Mouse (Mus musculus) MEL (cell line): ENCODE data around the gene Lancl3.

Source experiments
- CTCF ChIP-seq, 3 experiments: IDR thresholded peaks in 2 of 3; conservative IDR thresholded peaks in 1 of 3; 2 replicates each; pipeline ENCODE4 v1.5.1; 2011 to 2012; ENCODE audit warnings: low read length in 3 of 3, low read depth in 2 of 3, mild to moderate bottlenecking in 2 of 3, improper control_type of control experiment in 1 of 3, inconsistent platforms in 1 of 3, mixed read lengths in 1 of 3, moderate library complexity in 1 of 3; ENCODE audit not compliant: control insufficient read depth in 1 of 3, insufficient read depth in 1 of 3, poor library complexity in 1 of 3, severe bottlenecking in 1 of 3
- EP300 ChIP-seq, 2 experiments: IDR thresholded peaks; 2 replicates each; pipeline ENCODE4 v1.6.1; 2011; ENCODE audit warnings: improper control_type of control experiment in 2 of 2, low read length in 2 of 2, low read depth in 1 of 2, mild to moderate bottlenecking in 1 of 2
- HCFC1 ChIP-seq: IDR thresholded peaks from 2 replicates; pipeline ENCODE4 v1.6.1; 2012; ENCODE audit warnings: low read depth, mild to moderate bottlenecking, inconsistent platforms, low read length, improper control_type of control experiment, moderate library complexity
- MXI1 ChIP-seq: IDR thresholded peaks from 2 replicates; pipeline ENCODE4 v1.6.1; 2011; ENCODE audit warnings: mild to moderate bottlenecking, low read depth, low read length, improper control_type of control experiment
- MYC ChIP-seq: IDR thresholded peaks from 2 replicates; pipeline ENCODE4 v1.6.1; 2011; ENCODE audit warnings: low read depth, mild to moderate bottlenecking, low read length, improper control_type of control experiment, moderate library complexity
- POLR2A ChIP-seq, 2 experiments: IDR thresholded peaks; 2 replicates each; pipeline ENCODE4 v1.6.1; 2011 to 2012; ENCODE audit warnings: low read length in 2 of 2, mild to moderate bottlenecking in 2 of 2, control low read depth in 1 of 2, improper control_type of control experiment in 1 of 2, low read depth in 1 of 2, moderate library complexity in 1 of 2; ENCODE audit not compliant: control insufficient read depth in 1 of 2, insufficient read depth in 1 of 2, poor library complexity in 1 of 2
- ZMIZ1 ChIP-seq: IDR thresholded peaks from 2 replicates; pipeline ENCODE4 v1.6.1; 2012; ENCODE audit warnings: low read depth, mild to moderate bottlenecking, inconsistent platforms, low read length, improper control_type of control experiment, moderate library complexity

GRCm38 (mm10) chrX:9240737-9241591 lies 41.3 kb downstream of the Lancl3 start:
- TF ChIP-seq CTCF (IDR thresholded peaks at IDR 0.05 in 2 of 3, conservative IDR thresholded peaks at IDR 0.05 in 1 of 3; ENCODE audit: control insufficient read depth in 1 of 3, insufficient read depth in 1 of 3, low read depth in 2 of 3, low read length in 3 of 3, poor library complexity in 1 of 3, severe bottlenecking in 1 of 3) (no peak), EP300 (IDR thresholded peaks at IDR 0.05; ENCODE audit: low read depth in 1 of 2, low read length in 2 of 2) (peak; percentile 48 to 59; a peak in 3 of 4 replicates), MYC (no peak), MXI1 (no peak), HCFC1 (no peak), POLR2A (IDR thresholded peaks at IDR 0.05; ENCODE audit: control insufficient read depth in 1 of 2, insufficient read depth in 1 of 2, low read depth in 1 of 2, low read length in 2 of 2, poor library complexity in 1 of 2) (no peak), ZMIZ1 (no peak)
